ENCODE assay signal across 16 mouse cellular contexts in genomic region chr12:107991191-107991590, GRCm38 (mm10). TPM values are rescaled to one million over a fixed set of nuclear protein-coding genes. Genes with fewer than 3 reads are reported as not detected.
DNase-seq lines count a peak whose midpoint lies in the region; ATAC-seq and TF ChIP-seq lines count a peak whose summit lies in the region.
"Had no signal": no experiment of that assay in that cellular context is flagged by ENCODE, and none has a peak within 500 bp of the region (broad histone marks: within the 10 kb centered on the region; RNA-seq: fewer than 3 reads in every experiment).

No protein-coding gene starts in this region.

- H3K4me3 ChIP-seq in forebrain, embryonic 12.5 days (replicated peaks): no peak overlapping the region
- no peak overlapping the region for H3K4me3 ChIP-seq in forebrain, embryonic 11.5 days (ENCODE audit: low read depth, low read length)
- H3K4me3 ChIP-seq in midbrain, embryonic 13.5 days (replicated peaks): no peak overlapping the region
- H3K4me3 ChIP-seq in midbrain, embryonic 10.5 days: no peak overlapping the region
- peak overlapping the region; percentile 16 for H3K4me3 ChIP-seq in forebrain, embryonic 16.5 days (replicated peaks; ENCODE audit: low read length)
- H3K4me3 ChIP-seq in heart, adult 2 months: no peak overlapping the region
- H3K4me3 ChIP-seq: heart, embryonic 15.5 days; stomach, embryonic 15.5 days had no signal

- peak overlapping the region; percentile 12; the same call in 1 of the 2 replicates for H3K9ac ChIP-seq in forebrain, embryonic 12.5 days
- H3K9ac ChIP-seq in forebrain, embryonic 11.5 days (ENCODE audit: low read length): no peak overlapping the region
- 0 out of 2 replicates have a peak overlapping the region, but pooled peaks have one; percentile 29 for H3K9ac ChIP-seq in midbrain, embryonic 13.5 days (replicated peaks)
- peak overlapping the region; percentile 37 for H3K9ac ChIP-seq in forebrain, embryonic 16.5 days (replicated peaks; ENCODE audit: low read depth, low read length)
- H3K9ac ChIP-seq in heart, adult 2 months (ENCODE audit: low read depth, low read length): no peak overlapping the region
- H3K9ac ChIP-seq: heart, embryonic 15.5 days; stomach, embryonic 15.5 days had no signal

- peaks cover 77% of the 10 kb centered on the region for H3K4me1 ChIP-seq in forebrain, embryonic 12.5 days
- H3K4me1 ChIP-seq in forebrain, embryonic 11.5 days (replicated peaks; ENCODE audit: control insufficient read depth, insufficient read depth, low read length): peaks cover 28% of the 10 kb centered on the region
- peaks cover 90% of the 10 kb centered on the region for H3K4me1 ChIP-seq in midbrain, embryonic 13.5 days (replicated peaks)
- peaks cover 48% of the 10 kb centered on the region for H3K4me1 ChIP-seq in midbrain, embryonic 10.5 days
- peaks cover 86% of the 10 kb centered on the region for H3K4me1 ChIP-seq in forebrain, embryonic 16.5 days (replicated peaks; ENCODE audit: control insufficient read depth, insufficient read depth, low read length)
- no peaks in the 10 kb centered on the region for H3K4me1 ChIP-seq in heart, adult 2 months (ENCODE audit: control insufficient read depth, insufficient read depth, low read length)
- H3K4me1 ChIP-seq: heart, embryonic 15.5 days; stomach, embryonic 15.5 days had no signal

- H3K4me2 ChIP-seq in forebrain, embryonic 12.5 days: peak overlapping the region; percentile 13; the same call in 1 of the 2 replicates
- no peak overlapping the region for H3K4me2 ChIP-seq in forebrain, embryonic 11.5 days (ENCODE audit: low read depth, low read length, severe bottlenecking)
- H3K4me2 ChIP-seq in midbrain, embryonic 13.5 days (replicated peaks): no peak overlapping the region; the same call in 1 of the 2 replicates
- H3K4me2 ChIP-seq in forebrain, embryonic 16.5 days (ENCODE audit: low read length): peak overlapping the region; percentile 72
- H3K4me2 ChIP-seq: heart, embryonic 15.5 days; stomach, embryonic 15.5 days had no signal

- H3K36me3 ChIP-seq in forebrain, embryonic 12.5 days (replicated peaks): peaks cover 24% of the 10 kb centered on the region; the same call in 1 of the 2 replicates
- H3K36me3 ChIP-seq in forebrain, embryonic 11.5 days (ENCODE audit: control insufficient read depth, insufficient read depth, low read length): no peaks in the 10 kb centered on the region
- peaks cover 10% of the 10 kb centered on the region for H3K36me3 ChIP-seq in midbrain, embryonic 13.5 days
- peaks cover 10% of the 10 kb centered on the region; the same call in 1 of the 2 replicates for H3K36me3 ChIP-seq in midbrain, embryonic 10.5 days
- peaks cover 2% of the 10 kb centered on the region; the same call in 1 of the 2 replicates for H3K36me3 ChIP-seq in forebrain, embryonic 16.5 days (ENCODE audit: control insufficient read depth, insufficient read depth)
- no peaks in the 10 kb centered on the region for H3K36me3 ChIP-seq in heart, adult 2 months (ENCODE audit: control insufficient read depth, insufficient read depth, low read length)
- H3K36me3 ChIP-seq: heart, embryonic 15.5 days; stomach, embryonic 15.5 days had no signal

- no peak for TF ChIP-seq POLR2A in heart, adult 2 months (IDR thresholded peaks at IDR 0.05; ENCODE audit: insufficient read depth, low read depth, low read length)

- 65% methylated on average over 11 of the region's 11 CpGs for WGBS in forebrain, embryonic 12.5 days
- WGBS in forebrain, embryonic 11.5 days: 76% methylated on average over 11 of the region's 11 CpGs
- WGBS in midbrain, embryonic 13.5 days: 65% methylated on average over 11 of the region's 11 CpGs
- 88% methylated on average over 11 of the region's 11 CpGs for WGBS in midbrain, embryonic 10.5 days
- 34% methylated on average over 11 of the region's 11 CpGs for WGBS in forebrain, embryonic 16.5 days
- 90% methylated on average over 11 of the region's 11 CpGs for WGBS in heart, adult 2 months

- no peaks in the 10 kb centered on the region for H3K27me3 ChIP-seq in forebrain, embryonic 12.5 days
- no peaks in the 10 kb centered on the region for H3K27me3 ChIP-seq in forebrain, embryonic 11.5 days (ENCODE audit: control insufficient read depth, insufficient read depth, low read length)
- 0 out of 2 replicates have a peak, but pooled peaks cover 5% of the 10 kb centered on the region for H3K27me3 ChIP-seq in midbrain, embryonic 13.5 days
- peaks cover 73% of the 10 kb centered on the region for H3K27me3 ChIP-seq in midbrain, embryonic 10.5 days (ENCODE audit: low read depth, poor library complexity, severe bottlenecking)
- H3K27me3 ChIP-seq in forebrain, embryonic 16.5 days (replicated peaks; ENCODE audit: control insufficient read depth, insufficient read depth, low read length): no peaks in the 10 kb centered on the region
- H3K27me3 ChIP-seq in heart, adult 2 months (ENCODE audit: control insufficient read depth, insufficient read depth, low read length): no peaks in the 10 kb centered on the region
- H3K27me3 ChIP-seq: stomach, embryonic 15.5 days had no signal

- DNase-seq in forebrain, embryonic 11.5 days (ENCODE audit: low spot score): no peak
- DNase-seq in midbrain, embryonic 10.5 days (ENCODE audit: low spot score): no peak
- peak; percentile 70 for DNase-seq in naive thymus-derived CD4-positive, alpha-beta T cell, adult 2 months (ENCODE audit: low read depth)
- DNase-seq in thymus, postnatal 0 days (ENCODE audit: low spot score): no peak
- DNase-seq in heart, adult 2 months: no peak
- DNase-seq: adrenal gland, adult 8-10 months; cerebellum, adult 9-11 months; gastrocnemius, postnatal 14 days; left cerebral cortex, postnatal 4 days; lung, postnatal 4 days had no signal

- no peak for ATAC-seq in forebrain, embryonic 12.5 days (ENCODE audit: low FRiP score)
- no peak for ATAC-seq in forebrain, embryonic 11.5 days (replicated peaks; ENCODE audit: low FRiP score)
- no peak for ATAC-seq in midbrain, embryonic 13.5 days
- ATAC-seq in forebrain, embryonic 16.5 days: no peak

- no peaks in the 10 kb centered on the region for H3K79me2 ChIP-seq in heart, adult 2 months (replicated peaks; ENCODE audit: control insufficient read depth, insufficient read depth, low read length)

- no peak for TF ChIP-seq EP300 in heart, adult 2 months (IDR thresholded peaks at IDR 0.05; ENCODE audit: insufficient read depth, low read depth, low read length)

- H3K9me3 ChIP-seq in forebrain, embryonic 12.5 days: no peaks in the 10 kb centered on the region
- H3K9me3 ChIP-seq in forebrain, embryonic 11.5 days (ENCODE audit: control insufficient read depth, low read length): no peaks in the 10 kb centered on the region
- H3K9me3 ChIP-seq in midbrain, embryonic 13.5 days: no peaks in the 10 kb centered on the region
- H3K9me3 ChIP-seq in midbrain, embryonic 10.5 days (replicated peaks): no peaks in the 10 kb centered on the region
- no peaks in the 10 kb centered on the region for H3K9me3 ChIP-seq in forebrain, embryonic 16.5 days (ENCODE audit: control insufficient read depth, low read length)
- H3K9me3 ChIP-seq: heart, embryonic 15.5 days; stomach, embryonic 15.5 days had no signal

- intact Hi-C loops in heart, adult 2 months (cut with DNase I): no loop called here

- H3K27ac ChIP-seq in forebrain, embryonic 12.5 days: no peak overlapping the region
- H3K27ac ChIP-seq in forebrain, embryonic 11.5 days (ENCODE audit: low read depth, low read length): no peak overlapping the region
- 0 out of 2 replicates have a peak overlapping the region, but pooled peaks have one; percentile 39 for H3K27ac ChIP-seq in midbrain, embryonic 13.5 days
- no peak overlapping the region for H3K27ac ChIP-seq in midbrain, embryonic 10.5 days (replicated peaks)
- H3K27ac ChIP-seq in forebrain, embryonic 16.5 days (ENCODE audit: low read length): peak overlapping the region; percentile 63
- H3K27ac ChIP-seq in heart, adult 2 months: no peak overlapping the region
- H3K27ac ChIP-seq: heart, embryonic 15.5 days; kidney, postnatal 0 days; stomach, embryonic 15.5 days had no signal

- no peak for TF ChIP-seq CTCF in heart, adult 2 months (IDR thresholded peaks at IDR 0.05)

RNA-seq across cellular contexts. Expression of gene Bcl11b, which starts 12.2 kb away (rescaled TPM):
- 46.0 and 54.4 TPM in 2 replicates for polyA plus RNA-seq in forebrain, embryonic 12.5 days (2016; fragmentation: Nextera tagmentation; extraction: Ambion mirVana)
- polyA plus RNA-seq in forebrain, embryonic 11.5 days (2014; fragmentation: Nextera tagmentation; extraction: Ambion mirVana): 19.4 and 24.2 TPM in 2 replicates
- 19.2 and 27.0 TPM in 2 replicates for polyA plus RNA-seq in midbrain, embryonic 13.5 days (2015; fragmentation: Nextera tagmentation; extraction: Ambion mirVana)
- 2.5 and 3.9 TPM in 2 replicates for polyA plus RNA-seq in midbrain, embryonic 10.5 days (2016; fragmentation: Nextera tagmentation; extraction: Ambion mirVana)
- 81.4 and 87.9 TPM in 2 replicates for polyA plus RNA-seq in forebrain, embryonic 16.5 days (2015; fragmentation: Nextera tagmentation; extraction: Ambion mirVana)
- polyA plus RNA-seq in thymus, postnatal 0 days (2015; fragmentation: Nextera tagmentation; extraction: Ambion mirVana): 110 and 156 TPM in 2 replicates
- total RNA-seq in heart, adult 2 months (2021): 1 to 10 TPM in 1 of 2 experiments, under 1 TPM in 1; 0.77 to 1.3 TPM
- 0.64 and 1.1 TPM in 2 replicates for polyA plus RNA-seq in heart, adult 2 months (2012; rRNA removed)

Comparison
In these comparisons a context has a peak if more than half of its experiments do, and no peak if none do; other contexts are left out.
1. H3K27ac ChIP-seq: peak in midbrain, embryonic 13.5 days (single experiment) and forebrain, embryonic 16.5 days (single experiment); none in forebrain, embryonic 12.5 days (single experiment), forebrain, embryonic 11.5 days (single experiment), midbrain, embryonic 10.5 days (single experiment) and heart, adult 2 months (single experiment).
2. H3K4me2 ChIP-seq: peak in forebrain, embryonic 12.5 days (single experiment) and forebrain, embryonic 16.5 days (single experiment); none in forebrain, embryonic 11.5 days (single experiment) and midbrain, embryonic 13.5 days (single experiment).
3. H3K9ac ChIP-seq: peak in forebrain, embryonic 12.5 days (single experiment), midbrain, embryonic 13.5 days (single experiment) and forebrain, embryonic 16.5 days (single experiment); none in forebrain, embryonic 11.5 days (single experiment) and heart, adult 2 months (single experiment).